Mouse (Mus musculus) sigmoid colon, adult 10 weeks (tissue): ENCODE measurements around the gene Olfr514. TPM values are rescaled to one million over a fixed set of nuclear protein-coding genes. Genes with fewer than 3 reads are reported as not detected.

Experiments
- polyA plus RNA-seq: library from polyadenylated mRNA; stranded (reverse); fragments of 350-450 nt; fragmentation: Illumina TruSeq; extraction: RNeasy Lipid Tissue Mini Kit (QIAGEN cat#74804); gene quantifications from one replicate; pipeline ENCODE4 v1.2.3, GENCODE M21; 2014; ENCODE audit warnings: low read depth, low replicate concordance

Gene Olfr514
- not detected for polyA plus RNA-seq

DNA sequence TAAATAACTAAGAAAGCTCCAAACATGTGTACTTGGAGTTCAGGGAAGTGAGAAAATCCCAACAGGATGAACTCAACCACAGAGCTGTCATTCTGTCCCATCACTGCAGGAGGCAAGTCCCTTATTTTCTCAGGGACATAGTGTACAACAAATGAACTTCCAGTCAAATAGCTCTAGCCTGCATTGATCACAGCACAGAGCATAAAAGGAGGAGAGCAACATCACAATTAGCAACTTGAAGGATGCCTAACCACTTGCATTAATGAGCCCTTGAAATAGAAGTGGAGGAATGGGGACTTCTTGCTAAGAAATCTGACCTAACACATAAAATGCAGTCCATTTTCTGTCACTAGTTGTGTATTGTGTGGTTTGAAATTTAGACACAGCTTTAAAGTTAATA is at the start of gene Olfr514:
TSS of gene Olfr514 (minus strand) at position 101 of the 400 bp plus-strand sequence.

DNA sequence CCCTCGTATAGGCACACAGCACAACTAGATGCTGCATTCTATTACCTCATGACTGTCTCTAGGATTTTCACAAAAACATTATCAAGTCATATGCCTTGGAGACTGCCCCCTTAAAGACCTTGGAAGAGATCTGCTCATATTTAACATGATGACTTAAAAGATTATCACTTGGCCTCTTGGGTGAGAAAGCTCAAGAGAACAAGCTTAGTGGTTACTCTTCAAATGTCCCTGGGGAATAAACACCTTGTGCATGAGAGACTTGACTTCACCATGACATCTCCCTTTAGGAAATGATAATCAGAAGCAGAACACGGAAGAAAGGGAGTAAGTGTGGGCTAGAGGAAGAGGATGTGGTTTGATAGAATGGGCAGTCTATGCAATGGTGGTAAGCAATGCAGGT is 46.5 kb upstream of the Olfr514 start, which contains the start of gene Olfr517:
TSS of gene Olfr517 (minus strand) at position 101 of the 400 bp plus-strand sequence.

DNA sequence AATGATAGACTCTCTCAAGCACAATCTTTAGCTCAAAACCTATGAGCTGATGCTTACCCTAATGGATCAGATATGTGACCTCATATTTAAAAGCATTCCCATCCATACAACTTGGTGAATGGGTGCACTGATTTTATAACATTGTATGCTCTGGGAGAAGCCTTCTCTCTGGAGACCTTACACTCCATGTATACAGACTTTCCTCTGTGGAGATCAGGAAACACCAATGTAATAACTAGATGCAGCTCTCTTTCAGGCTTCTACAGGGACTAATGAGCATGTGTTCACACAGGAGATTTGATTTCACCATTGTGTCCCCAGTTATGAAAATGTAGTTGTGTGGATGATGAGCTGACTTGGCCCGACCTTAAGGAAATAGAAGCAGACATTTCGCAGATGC is 24.6 kb upstream of the Olfr514 start, which contains the start of gene Olfr516:
TSS of gene Olfr516 (minus strand) at position 101 of the 400 bp plus-strand sequence.

Other genes starting within 250 kb of the Olfr514 start
- not detected for gene Olfr506, start 215.2 kb downstream of the Olfr514 start, polyA plus RNA-seq
- not detected for gene Olfr507, start 204.2 kb downstream of the Olfr514 start, polyA plus RNA-seq
- not detected for gene Olfr508, start 196.0 kb downstream of the Olfr514 start, polyA plus RNA-seq
- not detected for gene Olfr509, start 174.1 kb downstream of the Olfr514 start, polyA plus RNA-seq
- gene Olfr510, start 159.6 kb downstream of the Olfr514 start, polyA plus RNA-seq = not detected
- gene Olfr512, start 112.7 kb downstream of the Olfr514 start, polyA plus RNA-seq = not detected
- gene Olfr513, start 75.0 kb downstream of the Olfr514 start, polyA plus RNA-seq = not detected
- gene Olfr516, start 24.5 kb upstream of the Olfr514 start, polyA plus RNA-seq = not detected
- gene Olfr517, start 46.4 kb upstream of the Olfr514 start, polyA plus RNA-seq = not detected
- not detected for gene Olfr518, start 59.0 kb upstream of the Olfr514 start, polyA plus RNA-seq
- gene Olfr519, start 68.4 kb upstream of the Olfr514 start, polyA plus RNA-seq = not detected
- gene Nlrp10, start 104.2 kb upstream of the Olfr514 start, polyA plus RNA-seq = 10.2 TPM
- gene Eif3f, start 108.4 kb upstream of the Olfr514 start, polyA plus RNA-seq = 47.9 TPM
- 0.95 TPM for gene Tub, start 124.3 kb upstream of the Olfr514 start, polyA plus RNA-seq